Mouse (Mus musculus) hindbrain, embryonic 15.5 days (tissue): Measurements from ENCODE around the gene Rbm39. TPM values are rescaled to one million over a fixed set of nuclear protein-coding genes. Genes with fewer than 3 reads are reported as not detected.
"Not testable (repeated sequence)": the region's sequence is repeated elsewhere in the genome, so short reads cannot be mapped to it uniquely, and the experiment has no call there.

Experiments
- ATAC-seq: fragments of 200-750 bp; cut with Nextera tagmentation; 2 replicates; pipeline ENCODE4 v1.8.0; 2017; ENCODE audit warnings: low read depth, moderate number of reproducible peaks, moderate TSS enrichment; ENCODE audit not compliant: low FRiP score
- H3K27ac ChIP-seq: fragments of 300-500 bp; sonication (generic); replicated peaks from 2 replicates; pipeline ENCODE4 v1.5.1; 2015; ENCODE audit warnings: mild to moderate bottlenecking, inconsistent platforms
- H3K27me3 ChIP-seq: fragments of 300-500 bp; sonication (generic); 2 replicates; pipeline ENCODE4 v1.6.1; 2015; ENCODE audit warnings: control low read depth, inconsistent platforms
- H3K36me3 ChIP-seq: fragments of 300-500 bp; sonication (generic); 2 replicates; pipeline ENCODE4 v1.6.1; 2015; ENCODE audit warnings: control low read depth, inconsistent platforms
- H3K4me1 ChIP-seq: fragments of 300-500 bp; sonication (generic); replicated peaks from 2 replicates; pipeline ENCODE4 v1.6.1; 2015; ENCODE audit warnings: control low read depth, inconsistent platforms
- H3K4me2 ChIP-seq: fragments of 300-500 bp; sonication (generic); 2 replicates; pipeline ENCODE4 v1.6.1; 2015; ENCODE audit warnings: moderate library complexity, mild to moderate bottlenecking, inconsistent platforms
- H3K4me3 ChIP-seq: fragments of 300-500 bp; sonication (generic); 2 replicates; pipeline ENCODE4 v1.5.1; 2015; ENCODE audit warnings: mild to moderate bottlenecking, inconsistent platforms
- H3K9ac ChIP-seq: fragments of 300-500 bp; sonication (generic); 2 replicates; pipeline ENCODE4 v1.6.1; 2015; ENCODE audit warnings: inconsistent platforms
- H3K9me3 ChIP-seq: fragments of 300-500 bp; sonication (generic); 2 replicates; pipeline ENCODE4 v1.6.1; 2016; ENCODE audit warnings: control low read depth, inconsistent platforms
- WGBS: fragments of 180-500 bp; shearing (Covaris S2); methylation state at CpG from one replicate; pipeline ENCODE4 v1.1.7; 2015; 5-methylcytosine and 5-hydroxymethylcytosine counted together
- polyA plus RNA-seq: library from polyadenylated mRNA; unstranded; fragments of >200 nt; fragmentation: Nextera tagmentation; extraction: Ambion mirVana; gene quantifications from 2 replicates; pipeline ENCODE4 v1.2.1, GENCODE M21; 2015

The Rbm39 gene
- polyA plus RNA-seq, 1 experiment from 2014 or later = 423 TPM

DNA sequence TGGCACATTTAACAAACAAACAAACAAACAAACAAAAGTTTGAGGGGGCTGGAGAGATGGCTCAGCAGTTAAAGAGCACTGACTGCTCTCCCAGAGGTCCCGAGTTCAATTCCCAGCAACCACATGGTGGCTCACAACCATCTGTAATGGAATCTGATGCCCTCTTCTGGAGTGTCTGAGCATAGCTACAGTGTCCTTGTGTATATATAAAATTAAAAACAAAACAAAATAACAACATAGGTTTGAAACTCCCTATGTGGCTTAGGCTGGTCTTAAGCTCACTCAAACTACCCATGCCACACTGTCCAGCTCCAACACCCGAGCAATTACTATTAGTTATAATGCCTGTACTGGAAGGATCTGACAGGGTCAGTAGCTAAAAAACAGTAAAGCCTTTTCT, 37.2 kb downstream of the Rbm39 start:
- ATAC-seq = no peak
- Histone ChIP-seq H3K27me3 (no peaks in the 10 kb centered on the region), H3K9ac (peak overlapping the region; percentile 93; the same call in 1 of the 2 replicates), H3K4me2 (peak overlapping the region; percentile 84), H3K9me3 (no peaks in the 10 kb centered on the region), H3K4me3 (peak overlapping the region; percentile 93), H3K27ac (peak overlapping the region; percentile 95; the same call in 1 of the 2 replicates), H3K36me3 (peaks cover 18% of the 10 kb centered on the region), H3K4me1 (peaks cover 23% of the 10 kb centered on the region)
- 87% methylated on average over 2 of the region's 2 CpGs for WGBS

DNA sequence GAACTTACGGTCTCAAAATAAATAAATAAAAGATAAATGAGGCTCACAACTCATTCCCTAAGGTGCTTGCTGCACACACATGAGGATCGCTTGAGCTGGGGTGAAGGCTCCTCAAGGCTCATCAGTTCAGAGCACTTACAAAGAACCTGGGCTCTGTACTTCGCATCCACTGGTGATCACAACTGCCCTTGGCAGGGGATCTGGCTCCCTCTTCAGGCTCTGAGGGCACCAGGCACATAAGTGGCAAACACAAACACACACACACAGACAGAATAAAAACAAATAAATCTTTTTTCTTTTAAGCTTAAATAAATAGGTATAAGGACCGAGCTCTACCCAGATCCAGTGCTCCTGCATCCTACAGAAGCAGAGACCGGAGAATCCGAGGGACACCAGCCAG, 44.3 kb downstream of the Rbm39 start:
- Histone ChIP-seq H3K27me3 (no peaks in the 10 kb centered on the region), H3K4me1 (no peaks in the 10 kb centered on the region), H3K4me2 (no peak overlapping the region), H3K27ac (no peak overlapping the region), H3K36me3 (peaks cover 15% of the 10 kb centered on the region), H3K9ac (no peak overlapping the region), H3K9me3 (no peaks in the 10 kb centered on the region), H3K4me3 (no peak overlapping the region)
- 93% methylated on average over 6 of the region's 6 CpGs for WGBS
- no peak for ATAC-seq

DNA sequence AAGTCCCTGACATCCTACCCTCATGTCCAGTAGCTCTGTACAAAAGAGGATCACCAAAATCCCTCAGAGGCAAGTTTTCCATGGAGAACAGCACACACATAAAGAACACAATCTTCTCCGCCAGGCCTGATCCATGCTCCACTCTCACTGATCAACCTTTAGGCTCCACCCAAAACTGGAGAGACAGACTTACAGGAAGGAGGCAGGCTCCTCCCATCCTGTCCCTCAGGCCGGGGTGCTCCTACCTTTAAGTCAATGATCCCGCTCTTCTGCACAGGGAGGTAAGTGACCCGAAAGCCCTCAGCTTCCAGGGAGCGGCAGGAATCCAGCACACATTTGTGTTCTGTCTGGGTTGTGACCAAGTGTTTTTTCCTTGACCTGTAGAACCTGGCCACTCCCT, 45.9 kb downstream of the Rbm39 start:
- H3K4me2 ChIP-seq = no peak overlapping the region
- H3K4me3 ChIP-seq = no peak overlapping the region
- H3K27ac ChIP-seq = no peak overlapping the region
- peaks cover 15% of the 10 kb centered on the region for H3K36me3 ChIP-seq
- no peak for ATAC-seq
- no peaks in the 10 kb centered on the region for H3K27me3 ChIP-seq
- 90% methylated on average over 5 of the region's 5 CpGs for WGBS
- H3K9me3 ChIP-seq = no peaks in the 10 kb centered on the region
- no peak overlapping the region for H3K9ac ChIP-seq
- no peaks in the 10 kb centered on the region for H3K4me1 ChIP-seq

DNA sequence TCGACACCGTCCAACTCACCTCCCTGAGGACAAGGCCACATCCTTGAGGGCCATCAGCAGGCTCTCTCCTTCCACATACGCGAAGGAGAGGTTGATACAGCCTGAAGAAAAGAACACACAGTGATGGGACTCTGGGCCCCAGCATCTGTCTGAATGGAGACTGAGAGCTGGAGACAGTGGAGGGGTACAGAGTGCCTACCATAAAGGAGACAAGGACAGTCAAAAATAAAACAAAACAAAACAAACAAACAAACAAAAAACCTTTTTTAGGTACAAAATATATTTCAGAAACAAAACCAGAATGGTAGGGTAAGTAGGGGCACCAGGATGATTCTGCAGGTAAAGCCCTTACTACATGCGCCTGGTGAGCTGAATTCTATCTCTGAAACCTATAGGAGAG, 53.0 kb downstream of the Rbm39 start, which contains the start of gene Gm28036:
Gm28036 (minus strand) TSS at position 101 of the 400 bp plus-strand sequence.
- Histone ChIP-seq H3K27me3 (no peaks in the 10 kb centered on the region), H3K4me1 (no peaks in the 10 kb centered on the region), H3K4me2 (no peak within 1 kb of the TSS), H3K4me3 (no peak within 1 kb of the TSS), H3K9me3 (no peaks in the 10 kb centered on the region), H3K36me3 (peaks cover 11% of the 10 kb centered on the region), H3K27ac (no peak within 1 kb of the TSS), H3K9ac (no peak within 1 kb of the TSS)
- ATAC-seq = no peak
- 97% methylated on average over 5 of the region's 5 CpGs for WGBS

DNA sequence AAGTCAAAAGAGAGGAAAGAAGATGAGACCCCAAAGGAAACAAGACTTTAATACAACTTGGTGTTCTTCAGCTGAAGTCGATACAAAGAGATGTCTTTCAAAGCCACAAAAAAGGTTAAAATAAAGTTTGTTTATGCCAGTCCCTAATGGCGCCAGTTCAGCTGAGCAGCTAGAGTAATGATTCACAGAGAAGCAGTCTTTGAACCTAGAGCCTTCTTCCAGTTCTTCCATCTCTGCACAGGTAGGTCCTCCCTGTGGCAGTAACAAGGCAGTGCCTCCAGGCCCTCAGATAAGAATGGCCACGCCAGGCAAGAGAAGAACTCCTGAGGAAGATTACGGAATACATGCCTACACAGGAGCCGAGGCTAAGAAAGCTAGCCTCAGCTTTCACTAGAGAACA, 56.3 kb downstream of the Rbm39 start:
- H3K9ac ChIP-seq = no peak overlapping the region
- H3K27me3 ChIP-seq = no peaks in the 10 kb centered on the region
- no peak overlapping the region for H3K4me2 ChIP-seq
- H3K9me3 ChIP-seq = no peaks in the 10 kb centered on the region
- no peaks in the 10 kb centered on the region; the same call in 1 of the 2 replicates for H3K36me3 ChIP-seq
- WGBS = 94% methylated on average over 5 of the region's 5 CpGs
- ATAC-seq = no peak
- H3K4me3 ChIP-seq = no peak overlapping the region
- no peaks in the 10 kb centered on the region for H3K4me1 ChIP-seq
- H3K27ac ChIP-seq = no peak overlapping the region

DNA sequence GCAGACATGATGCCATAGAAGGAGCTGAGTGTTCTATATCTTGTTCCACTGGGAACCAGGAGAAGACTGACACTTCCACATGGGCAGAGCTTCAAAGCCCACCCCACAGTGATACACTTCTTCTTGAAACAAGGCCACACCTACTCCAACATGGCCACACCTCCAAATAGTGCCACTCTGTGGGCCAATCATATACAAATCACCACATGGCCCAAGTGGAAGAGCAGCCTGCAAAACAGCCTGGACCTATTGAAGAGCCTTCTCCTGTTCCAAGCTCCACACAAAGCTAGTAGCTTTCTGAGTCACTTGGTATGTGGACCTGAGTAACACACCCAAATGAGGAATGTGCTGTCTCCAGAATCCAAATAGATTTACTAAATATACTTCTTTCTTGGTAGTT, 60.5 kb downstream of the Rbm39 start:
- ATAC-seq = no peak
- Histone ChIP-seq H3K4me2 (no peak overlapping the region), H3K27ac (no peak overlapping the region), H3K36me3 (no peaks in the 10 kb centered on the region; the same call in 1 of the 2 replicates), H3K4me1 (no peaks in the 10 kb centered on the region), H3K9ac (no peak overlapping the region), H3K27me3 (no peaks in the 10 kb centered on the region), H3K4me3 (no peak overlapping the region), H3K9me3 (no peaks in the 10 kb centered on the region)

DNA sequence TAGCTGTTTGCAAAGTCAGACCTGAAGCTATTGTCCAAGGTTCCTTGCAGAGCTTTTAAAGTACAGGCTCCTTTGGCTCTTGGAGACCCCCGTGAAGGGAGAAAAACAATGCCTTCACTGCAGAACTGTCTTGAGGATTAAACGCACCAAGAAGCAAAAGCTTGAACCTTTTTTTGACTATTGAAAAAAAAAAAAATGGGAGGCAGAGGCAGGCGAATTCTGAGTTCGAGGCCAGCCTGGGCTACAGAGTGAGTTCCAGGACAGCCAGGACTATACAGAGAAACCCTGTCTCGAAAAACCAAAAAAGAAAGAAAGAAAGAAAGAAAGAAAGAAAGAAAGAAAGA, 68.0 kb downstream of the Rbm39 start:
- Histone ChIP-seq H3K9ac (peak overlapping the region; percentile 89; the same call in 1 of the 2 replicates), H3K4me3 (peak overlapping the region; percentile 94), H3K4me2 (peak overlapping the region; percentile 74), H3K27ac (peak overlapping the region; percentile 96), H3K4me1 (peaks cover 18% of the 10 kb centered on the region)
- not testable (repeated sequence) for H3K27me3 ChIP-seq, ATAC-seq, H3K36me3 ChIP-seq, H3K9me3 ChIP-seq
- 25% methylated on average over 5 of the region's 5 CpGs for WGBS

DNA sequence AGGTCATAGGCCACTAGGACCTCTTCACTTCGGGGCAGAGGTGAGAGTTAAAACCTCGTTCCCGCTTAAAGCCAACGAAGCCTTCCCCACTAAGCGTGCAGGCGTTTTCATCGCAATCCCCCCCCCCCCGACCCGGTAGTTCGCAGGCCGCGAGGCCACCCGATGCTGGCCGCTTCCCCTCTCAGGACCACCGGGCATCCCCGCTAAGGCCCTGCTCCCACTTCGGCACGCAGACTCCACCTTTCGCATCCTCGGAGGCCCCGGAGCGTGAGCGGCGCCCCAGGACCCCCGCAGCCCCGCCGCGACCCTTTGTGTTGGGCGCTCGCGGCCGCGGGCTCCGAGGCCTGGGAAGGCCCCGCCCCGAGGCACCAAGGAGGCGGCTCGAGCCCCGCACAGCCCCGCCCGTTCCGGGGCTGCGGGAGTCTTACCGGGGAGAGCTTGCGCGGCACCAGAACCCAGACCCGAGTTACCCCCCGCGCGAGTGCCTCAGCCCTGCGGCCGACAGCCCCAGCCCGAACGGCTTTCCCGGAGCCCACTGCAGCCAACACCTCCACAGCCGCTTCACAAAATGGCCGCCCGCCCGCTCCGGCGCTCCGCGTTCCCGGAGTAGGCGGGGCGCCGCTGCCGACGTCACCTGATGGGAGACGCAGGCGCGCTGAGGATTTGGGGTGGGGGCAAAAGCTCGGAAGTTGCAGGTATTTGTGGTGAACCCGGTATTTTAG, 68.5 kb downstream of the Rbm39 start, which contains the start of the genes Cpne1 and Rbm12:
Cpne1 (minus strand) TSS at position 608 of the 722 bp plus-strand sequence.
Rbm12 (minus strand) TSS at position 621 of the 722 bp plus-strand sequence.
- H3K4me2 ChIP-seq = peak within 1 kb of the TSS; percentile 74
- H3K36me3 ChIP-seq = no peaks in the 10 kb centered on the region
- H3K4me3 ChIP-seq = peak within 1 kb of the TSS; percentile 94
- no peaks in the 10 kb centered on the region for H3K27me3 ChIP-seq
- no peaks in the 10 kb centered on the region for H3K9me3 ChIP-seq
- WGBS = under 1% methylated on average over 73 of the region's 74 CpGs
- peaks cover 21% of the 10 kb centered on the region for H3K4me1 ChIP-seq
- H3K27ac ChIP-seq = peak within 1 kb of the TSS; percentile 96
- H3K9ac ChIP-seq = peak within 1 kb of the TSS; percentile 89
- ATAC-seq = peak; percentile 95

DNA sequence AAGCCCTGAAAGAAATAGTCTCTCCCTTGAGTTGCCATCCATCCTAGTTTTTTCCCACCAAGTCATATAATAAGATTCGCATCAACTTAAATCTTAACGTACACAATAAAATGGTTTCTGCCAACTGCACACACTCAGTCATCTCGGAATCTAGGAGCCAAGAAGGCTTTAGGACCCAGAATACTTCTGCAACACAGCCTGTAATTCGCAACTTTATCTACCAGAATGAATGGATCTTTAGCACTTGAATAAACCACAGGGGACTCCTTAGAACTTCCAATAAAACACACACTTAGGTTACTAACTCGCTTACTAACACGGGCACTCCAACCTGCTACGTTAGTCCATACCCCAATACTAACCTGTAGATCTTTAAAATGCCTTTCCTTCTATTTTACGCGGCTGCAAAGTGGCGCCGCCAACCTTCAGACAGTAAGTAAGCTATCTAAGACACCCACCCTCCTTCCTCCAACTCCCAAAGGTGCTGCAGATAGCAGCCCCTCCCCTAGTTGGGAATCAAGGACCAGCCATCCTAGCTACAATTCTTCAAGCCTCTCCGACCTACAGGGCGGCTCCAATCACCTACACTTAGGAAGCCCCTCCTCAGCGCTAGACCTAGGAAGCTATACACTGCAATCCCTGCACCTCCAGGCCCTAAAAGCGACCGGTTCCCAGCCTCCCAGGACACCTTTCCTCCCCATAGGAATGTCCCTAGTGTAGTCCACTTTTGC, 69.2 kb downstream of the Rbm39 start:
- no peaks in the 10 kb centered on the region for H3K36me3 ChIP-seq
- WGBS = 1% methylated on average over 16 of the region's 16 CpGs
- ATAC-seq = peak; percentile 65; the same call in 1 of the 2 replicates

More for the DNA sequence above, 69.2 kb downstream of the Rbm39 start:
- H3K27ac ChIP-seq = peak overlapping the region; percentile 96
- no peaks in the 10 kb centered on the region for H3K9me3 ChIP-seq
- peaks cover 22% of the 10 kb centered on the region for H3K4me1 ChIP-seq
- peak overlapping the region; percentile 94 for H3K4me3 ChIP-seq
- H3K4me2 ChIP-seq = peak overlapping the region; percentile 74
- H3K9ac ChIP-seq = peak overlapping the region; percentile 89
- no peaks in the 10 kb centered on the region for H3K27me3 ChIP-seq

Other genes starting within 250 kb of the Rbm39 start
- gene Uqcc1, start 249.9 kb downstream of the Rbm39 start, polyA plus RNA-seq = 64.2 and 65.0 TPM in 2 replicates
- not detected in 2 replicates for gene Gm15557, start 239.5 kb downstream of the Rbm39 start, polyA plus RNA-seq
- gene Gdf5, start 234.9 kb downstream of the Rbm39 start, polyA plus RNA-seq = 1.8 and 2.8 TPM in 2 replicates
- gene Cep250, start 223.8 kb downstream of the Rbm39 start, polyA plus RNA-seq = 13.6 and 16.9 TPM in 2 replicates
- gene 6430550D23Rik, start 172.3 kb downstream of the Rbm39 start, polyA plus RNA-seq = 1.2 and 2.9 TPM in 2 replicates
- 426 and 467 TPM in 2 replicates for gene Ergic3, start 172.2 kb downstream of the Rbm39 start, polyA plus RNA-seq
- not detected in 2 replicates for gene Fer1l4, start 127.3 kb downstream of the Rbm39 start, polyA plus RNA-seq
- gene Spag4, start 115.1 kb downstream of the Rbm39 start, polyA plus RNA-seq = 7.0 and 7.3 TPM in 2 replicates
- 26.9 and 28.7 TPM in 2 replicates for gene Cpne1, start 68.3 kb downstream of the Rbm39 start, polyA plus RNA-seq
- gene Rbm12, start 68.3 kb downstream of the Rbm39 start, polyA plus RNA-seq = 17.7 and 23.0 TPM in 2 replicates
- gene Gm28036, start 53.1 kb downstream of the Rbm39 start, polyA plus RNA-seq = 16.0 and 19.6 TPM in 2 replicates
- 439 and 455 TPM in 2 replicates for gene Romo1, start 36.2 kb downstream of the Rbm39 start, polyA plus RNA-seq
- gene Nfs1, start 36.1 kb downstream of the Rbm39 start, polyA plus RNA-seq = 33.9 and 35.2 TPM in 2 replicates
- 111 and 112 TPM in 2 replicates for gene Phf20, start 16.2 kb upstream of the Rbm39 start, polyA plus RNA-seq
- gene Cnbd2, start 132.1 kb upstream of the Rbm39 start, polyA plus RNA-seq = 7.3 and 7.4 TPM in 2 replicates
- 101 and 108 TPM in 2 replicates for gene Scand1, start 132.5 kb upstream of the Rbm39 start, polyA plus RNA-seq
- 15.7 and 16.1 TPM in 2 replicates for gene Epb41l1, start 240.7 kb upstream of the Rbm39 start, polyA plus RNA-seq